Mouse (Mus musculus): ENCODE measurements around the gene Cyp4f17.
A peak's percentile ranks its signal among the peaks of the same experiment; 100 is the strongest.

- TF ChIP-seq CTCF (IDR thresholded peaks at IDR 0.05; ENCODE audit: borderline replicate concordance, extremely low read depth, insufficient read depth, insufficient read length) (peak; percentile 78), POLR2A (IDR thresholded peaks at IDR 0.05; ENCODE audit: borderline replicate concordance, extremely low read depth, insufficient read depth, insufficient read length, poor library complexity, severe bottlenecking) (no peak)
These were observed 45.3 kb downstream of the Cyp4f17 start for GRCm38 (mm10) chr17:32550900-32551770.

All from brain, embryonic 14.5 days (tissue).